Mouse (Mus musculus) ES-E14 (cell line): ENCODE measurements around the gene Cpn2. TPM values are rescaled to one million over a fixed set of nuclear protein-coding genes. Genes with fewer than 3 reads are reported as not detected.

Experiments used
- DNase-seq: peaks from one replicate; pipeline ENCODE4 v3.0.0-alpha.2; 2013; ENCODE audit warnings: low read depth, low spot score
- H3K27ac ChIP-seq: 2 replicates; pipeline ENCODE4 v1.5.1; 2012; ENCODE audit warnings: low read depth, mild to moderate bottlenecking, low read length, moderate library complexity, mixed read lengths; ENCODE audit not compliant: poor library complexity, insufficient read depth, severe bottlenecking
- H3K36me3 ChIP-seq: 2 replicates; pipeline ENCODE4 v1.6.1; 2012; ENCODE audit warnings: mild to moderate bottlenecking, low read length, moderate library complexity, mixed read lengths; ENCODE audit not compliant: control insufficient read depth, poor library complexity, insufficient read depth, severe bottlenecking
- H3K4me1 ChIP-seq, 2 experiments: fragments of 150-350 bp in 1 of 2; sonication (generic) in 1 of 2; 2 replicates each; pipeline ENCODE4 v1.6.1; 2012; ENCODE audit warnings: low read length in 2 of 2, mild to moderate bottlenecking in 1 of 2, mixed read lengths in 1 of 2; ENCODE audit not compliant: control insufficient read depth in 2 of 2, insufficient read depth in 2 of 2, poor library complexity in 1 of 2
- H3K4me3 ChIP-seq, 2 experiments: fragments of 150-350 bp in 1 of 2; sonication (generic) in 1 of 2; 2 replicates each; pipeline ENCODE4 v1.5.1; 2012; ENCODE audit warnings: low read length in 2 of 2, low read depth in 1 of 2, mild to moderate bottlenecking in 1 of 2, mixed read lengths in 1 of 2; ENCODE audit not compliant: insufficient read depth in 1 of 2, poor library complexity in 1 of 2, severe bottlenecking in 1 of 2
- H3K9ac ChIP-seq: 2 replicates; pipeline ENCODE4 v1.6.1; 2012; ENCODE audit warnings: low read depth, mild to moderate bottlenecking, low read length, mixed read lengths; ENCODE audit not compliant: poor library complexity, insufficient read depth, severe bottlenecking
- H3K9me3 ChIP-seq: fragments of 150-350 bp; sonication (generic); 2 replicates; pipeline ENCODE4 v1.6.1; 2012; ENCODE audit warnings: low read depth, mild to moderate bottlenecking, low read length; ENCODE audit not compliant: control insufficient read depth, insufficient read depth
- CHD2 ChIP-seq: IDR thresholded peaks from 2 replicates; pipeline ENCODE4 v1.6.1; 2014; ENCODE audit warnings: mild to moderate bottlenecking, low read depth, low read length, inconsistent platforms
- HCFC1 ChIP-seq: IDR thresholded peaks from 2 replicates; pipeline ENCODE4 v1.6.1; 2012; ENCODE audit warnings: low read length, inconsistent platforms, borderline replicate concordance; ENCODE audit not compliant: insufficient read depth
- MAFK ChIP-seq: IDR thresholded peaks from 2 replicates; pipeline ENCODE4 v1.6.1; 2014; ENCODE audit warnings: mild to moderate bottlenecking, low read depth, low read length, inconsistent platforms; ENCODE audit not compliant: insufficient read depth
- ZC3H11A ChIP-seq: IDR thresholded peaks from 2 replicates; pipeline ENCODE4 v1.6.1; 2012; ENCODE audit warnings: low read depth, mild to moderate bottlenecking, inconsistent platforms, low read length, borderline replicate concordance
- ZNF384 ChIP-seq: IDR thresholded peaks from 2 replicates; pipeline ENCODE4 v1.6.1; 2012; ENCODE audit warnings: low read depth, low read length, inconsistent platforms
- in situ Hi-C, 2 experiments: fragments of 600-800 bp; cut with MboI; formaldehyde crosslinking; loops; one replicate each; pipeline ENCODE4 v1.15.1; 2025; ENCODE audit warnings: low sequenced_read_pairs in 2 of 2, inconsistent platforms in 1 of 2; ENCODE audit not compliant: unreplicated experiment in 2 of 2
- total RNA-seq: library from RNA; depleted of rRNA; stranded (reverse); fragments of 300-350 nt; gene quantifications from 2 replicates; pipeline ENCODE4 v1.2.3, GENCODE M21; 2012

Cpn2 gene
- total RNA-seq, 1 experiment: not detected

GRCm38 (mm10) chr16:30296601-30297275 lies 29.4 kb upstream of the Cpn2 start:
- in situ Hi-C loops: no loop called here
- TF ChIP-seq MAFK (no peak), HCFC1 (no peak), CHD2 (no peak), ZC3H11A (no peak), ZNF384 (no peak)
- Histone ChIP-seq H3K9me3 (no peaks in the 10 kb centered on the region), H3K9ac (no peak overlapping the region), H3K4me1 (no peaks in the 10 kb centered on the region), H3K36me3 (no peaks in the 10 kb centered on the region), H3K27ac (no peak overlapping the region), H3K4me3 (no peak overlapping the region)
- DNase-seq: no peak

DNA sequence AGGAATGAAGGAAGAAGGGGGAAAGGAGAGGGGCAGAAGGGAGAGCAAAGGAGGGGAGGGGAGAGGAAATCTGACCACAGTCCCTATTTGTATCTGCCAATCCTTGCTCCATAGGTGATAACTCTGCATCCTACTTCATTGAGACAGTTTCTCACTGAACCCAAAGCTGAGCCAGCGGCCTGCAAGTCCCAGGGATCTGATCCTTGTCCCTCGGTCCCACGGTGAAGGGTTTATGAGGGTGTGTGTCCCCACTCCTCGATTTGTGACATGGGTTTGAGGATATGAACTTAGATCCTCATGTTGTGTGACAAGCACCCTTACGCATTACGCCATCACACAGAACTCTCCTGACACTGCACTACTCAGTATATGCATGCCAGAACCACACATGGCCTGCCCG lies 27.8 kb upstream of the Cpn2 start:
- TF ChIP-seq ZNF384 (no peak), ZC3H11A (no peak), MAFK (no peak), HCFC1 (no peak)
- Histone ChIP-seq H3K9me3 (no peaks in the 10 kb centered on the region), H3K27ac (no peak overlapping the region), H3K4me1 (no peaks in the 10 kb centered on the region), H3K9ac (no peak overlapping the region), H3K36me3 (no peaks in the 10 kb centered on the region), H3K4me3 (no peak overlapping the region)
- DNase-seq: no peak
- in situ Hi-C loops: no loop called here

- H3K36me3 ChIP-seq: no peaks in the 10 kb centered on the region
- in situ Hi-C loops: no loop called here
- no peak overlapping the region for H3K9ac ChIP-seq
- DNase-seq: no peak
- H3K4me1 ChIP-seq: no peaks in the 10 kb centered on the region; a peak in 1 of 4 replicates
- no peak for TF ChIP-seq ZNF384
- no peak for TF ChIP-seq CHD2
- TF ChIP-seq MAFK: no peak
- no peak for TF ChIP-seq HCFC1
- TF ChIP-seq ZC3H11A: no peak
- H3K27ac ChIP-seq: no peak overlapping the region
- H3K9me3 ChIP-seq: no peaks in the 10 kb centered on the region
- no peak overlapping the region for H3K4me3 ChIP-seq
Observed at GRCm38 (mm10) chr16:30290436-30290835, 23.1 kb upstream of the Cpn2 start.

DNA sequence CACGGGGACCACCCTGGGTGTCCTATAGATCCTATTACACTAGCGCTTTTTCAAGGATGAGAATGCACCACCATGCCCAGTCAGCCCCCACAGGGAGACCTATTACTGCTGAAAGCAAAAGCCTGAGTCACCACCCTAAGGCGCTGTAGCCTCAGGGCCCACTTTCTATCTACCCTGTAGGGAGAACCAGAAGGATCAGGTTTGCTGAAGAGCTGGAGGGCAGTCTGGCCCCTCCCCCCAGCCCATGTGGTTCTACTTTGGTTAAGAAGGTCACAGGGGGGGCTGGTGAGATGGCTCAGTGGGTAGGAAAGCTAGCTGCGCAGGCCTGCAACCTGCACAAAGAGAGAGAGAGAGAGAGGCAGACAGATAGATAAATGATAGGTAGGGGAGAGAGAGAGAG lies 18.4 kb upstream of the Cpn2 start:
- no peaks in the 10 kb centered on the region for H3K36me3 ChIP-seq
- no peaks in the 10 kb centered on the region for H3K9me3 ChIP-seq
- peaks cover 0 to 20% of the 10 kb centered on the region in 2 experiments; a peak in 2 of 4 replicates for H3K4me1 ChIP-seq
- peak; percentile 90 for DNase-seq
- no peak overlapping the region for H3K4me3 ChIP-seq
- in situ Hi-C loops: no loop called here
- TF ChIP-seq MAFK: 0 out of 2 replicates have a peak, but pooled peaks have one; percentile 47
- no peak for TF ChIP-seq ZNF384
- no peak for TF ChIP-seq CHD2
- TF ChIP-seq HCFC1: no peak
- H3K9ac ChIP-seq: no peak overlapping the region
- H3K27ac ChIP-seq: no peak overlapping the region
